Mouse (Mus musculus): ENCODE measurements around the gene Pcna.

- TF ChIP-seq CTCF (IDR thresholded peaks at IDR 0.05) (no peak), EP300 (IDR thresholded peaks at IDR 0.05; ENCODE audit: insufficient read depth, low read depth, low read length) (no peak), POLR2A (IDR thresholded peaks at IDR 0.05; ENCODE audit: insufficient read depth, low read depth, low read length) (no peak)
Observed at GRCm38 (mm10) chr2:132279978-132280377, 26.9 kb upstream of the Pcna start.
